Mouse (Mus musculus) olfactory bulb, adult 2 months (tissue): ENCODE measurements at regions not wholly inside any gene's neighbourhood (a gene's known extent, or its start where the extent isn't known, plus 50 kb on each side); places are given as distances from the start of the nearest gene placed in this dataset.

ENCODE experiments used
- H3K27ac ChIP-seq: fragments of 200-500 bp; 2 replicates; pipeline ENCODE4 v1.5.1; 2012; ENCODE audit warnings: low read depth, low read length; ENCODE audit not compliant: insufficient read depth
- H3K4me1 ChIP-seq: fragments of 200-500 bp; 2 replicates; pipeline ENCODE4 v1.6.1; 2012; ENCODE audit warnings: low read length; ENCODE audit not compliant: control insufficient read depth, insufficient read depth
- H3K4me3 ChIP-seq: fragments of 200-500 bp; 2 replicates; pipeline ENCODE4 v1.5.1; 2012; ENCODE audit warnings: mild to moderate bottlenecking, low read depth, low read length, moderate library complexity; ENCODE audit not compliant: insufficient read depth
- CTCF ChIP-seq: fragments of 200-500 bp; IDR thresholded peaks from 2 replicates; pipeline ENCODE4 v1.5.1; 2012; ENCODE audit warnings: low read depth, mild to moderate bottlenecking, low read length, moderate library complexity; ENCODE audit not compliant: insufficient read depth
- POLR2A ChIP-seq: fragments of 200-500 bp; IDR thresholded peaks from 2 replicates; pipeline ENCODE4 v1.6.1; 2012; ENCODE audit warnings: mild to moderate bottlenecking, low read depth, low read length, moderate library complexity; ENCODE audit not compliant: insufficient read depth
- WGBS: fragments of 180-500 bp; shearing (Covaris S2); methylation state at CpG from one replicate; pipeline ENCODE4 v1.1.7; 2018; 5-methylcytosine and 5-hydroxymethylcytosine counted together

GRCm38 (mm10) chr10:68875641-68876040, 152.2 kb downstream of the Tmem26 start:
- Histone ChIP-seq H3K27ac (no peak overlapping the region), H3K4me3 (no peak overlapping the region), H3K4me1 (no peaks in the 10 kb centered on the region)
- WGBS = 92% methylated on average over 5 of the region's 5 CpGs
- TF ChIP-seq CTCF = no peak
- TF ChIP-seq POLR2A = no peak

GRCm38 (mm10) chr10:68893100-68893841, 169.8 kb downstream of the Tmem26 start:
- no peak overlapping the region for H3K4me3 ChIP-seq
- TF ChIP-seq POLR2A (no peak), CTCF (no peak)
- H3K27ac ChIP-seq = no peak overlapping the region
- 53% methylated on average over 8 of the region's 8 CpGs for WGBS
- H3K4me1 ChIP-seq = no peaks in the 10 kb centered on the region

GRCm38 (mm10) chr10:68894121-68894520, 170.7 kb downstream of the Tmem26 start:
- 87% methylated on average over 6 of the region's 6 CpGs for WGBS
- TF ChIP-seq CTCF (no peak), POLR2A (no peak)
- Histone ChIP-seq H3K4me1 (no peaks in the 10 kb centered on the region), H3K27ac (no peak overlapping the region), H3K4me3 (no peak overlapping the region)

DNA sequence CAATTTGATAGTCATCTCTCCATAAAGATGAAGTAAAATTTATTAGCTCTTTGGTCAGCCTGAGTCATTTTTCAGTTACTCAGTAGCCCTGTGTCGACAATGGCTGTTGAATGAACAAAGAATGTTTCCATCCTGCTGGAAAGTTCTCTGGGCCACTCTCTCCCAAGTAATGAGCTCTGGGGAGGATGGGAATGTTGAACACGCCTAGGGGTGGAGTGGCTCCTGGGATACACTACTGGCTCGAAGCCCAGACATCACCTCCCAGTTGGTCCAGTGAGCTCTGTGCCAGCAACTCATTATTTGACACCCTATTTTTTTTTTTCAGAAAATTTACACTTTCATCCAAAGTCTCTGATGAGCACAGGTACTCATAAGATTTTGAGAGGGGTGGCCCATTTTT, 174.1 kb downstream of the Tmem26 start:
- 56% methylated on average over 3 of the region's 3 CpGs for WGBS
- H3K4me1 ChIP-seq = no peaks in the 10 kb centered on the region
- no peak overlapping the region for H3K27ac ChIP-seq
- H3K4me3 ChIP-seq = no peak overlapping the region
- TF ChIP-seq CTCF (no peak), POLR2A (no peak)

GRCm38 (mm10) chr10:68901168-68901567, 177.7 kb downstream of the Tmem26 start:
- Histone ChIP-seq H3K4me1 (no peaks in the 10 kb centered on the region), H3K4me3 (no peak overlapping the region), H3K27ac (no peak overlapping the region)
- TF ChIP-seq CTCF (no peak), POLR2A (no peak)
- 78% methylated on average over 4 of the region's 4 CpGs for WGBS

DNA sequence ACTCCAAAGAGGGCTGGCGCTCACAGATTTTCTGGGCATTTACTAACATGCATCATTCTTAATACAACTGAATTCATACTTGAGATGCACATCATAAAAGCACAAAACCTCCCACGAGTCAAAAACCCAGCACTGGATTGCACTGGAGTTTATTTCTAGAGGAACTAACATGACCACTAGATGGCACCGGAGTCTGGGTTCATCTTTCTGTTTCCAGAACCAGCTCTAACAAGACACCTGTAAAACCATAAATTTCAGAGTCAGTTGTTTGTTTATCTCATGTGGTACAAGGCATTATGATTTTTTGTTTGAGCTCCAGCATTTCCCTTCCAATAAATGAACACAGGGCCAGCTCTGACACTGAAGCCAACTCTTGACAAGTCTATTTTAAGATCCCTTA, 179.2 kb downstream of the Tmem26 start:
- Histone ChIP-seq H3K27ac (no peak overlapping the region), H3K4me3 (no peak overlapping the region), H3K4me1 (no peaks in the 10 kb centered on the region)
- TF ChIP-seq POLR2A (no peak), CTCF (no peak)
- WGBS = 24% methylated on average over 3 of the region's 3 CpGs

GRCm38 (mm10) chr10:68904337-68904736, 180.9 kb downstream of the Tmem26 start:
- no peaks in the 10 kb centered on the region for H3K4me1 ChIP-seq
- no peak overlapping the region for H3K4me3 ChIP-seq
- 92% methylated on average over 10 of the region's 10 CpGs for WGBS
- H3K27ac ChIP-seq = no peak overlapping the region
- TF ChIP-seq CTCF = no peak

DNA sequence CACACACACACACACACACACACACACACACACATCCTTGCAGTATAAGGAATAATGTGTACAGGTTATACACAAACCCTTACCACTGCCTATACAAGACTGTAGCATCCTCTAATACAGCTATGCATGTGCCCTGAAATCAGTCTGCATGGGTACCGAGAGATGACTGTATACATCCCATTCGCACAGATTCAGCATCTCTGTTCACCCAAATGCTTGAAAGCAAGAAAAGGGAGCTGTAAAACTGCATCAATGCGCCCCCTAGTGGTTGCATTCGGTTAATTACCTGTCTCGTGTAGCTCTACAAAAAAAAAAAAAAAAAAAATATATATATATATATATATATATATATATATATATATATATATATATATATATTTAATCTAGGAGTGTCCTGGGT, 184.8 kb downstream of the Tmem26 start:
- Histone ChIP-seq H3K4me1 (no peaks in the 10 kb centered on the region), H3K27ac (no peak overlapping the region), H3K4me3 (no peak overlapping the region)
- TF ChIP-seq CTCF = no peak
- TF ChIP-seq POLR2A = no peak
- WGBS = 14% methylated on average over 5 of the region's 5 CpGs

DNA sequence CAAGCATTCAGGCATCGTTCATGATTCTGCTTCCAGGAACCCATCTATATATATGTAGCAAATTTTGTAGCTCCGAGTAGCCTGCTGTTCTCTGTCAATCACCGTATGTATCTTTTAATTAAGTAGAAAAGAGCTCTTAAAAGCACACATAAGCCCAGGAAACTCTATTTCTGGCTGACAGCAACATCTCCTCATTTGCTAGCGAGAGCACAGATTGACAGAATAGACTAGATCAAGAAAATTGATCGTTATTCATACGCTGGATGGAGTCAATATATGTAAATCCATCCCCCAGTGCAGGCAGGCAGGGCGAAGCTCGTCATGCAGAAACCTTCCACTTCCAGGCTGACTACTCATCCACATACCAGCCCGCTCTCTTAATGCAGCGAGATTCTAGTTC, 185.6 kb downstream of the Tmem26 start:
- Histone ChIP-seq H3K4me1 (no peaks in the 10 kb centered on the region), H3K27ac (no peak overlapping the region), H3K4me3 (no peak overlapping the region)
- WGBS = 33% methylated on average over 10 of the region's 10 CpGs
- no peak for TF ChIP-seq CTCF

DNA sequence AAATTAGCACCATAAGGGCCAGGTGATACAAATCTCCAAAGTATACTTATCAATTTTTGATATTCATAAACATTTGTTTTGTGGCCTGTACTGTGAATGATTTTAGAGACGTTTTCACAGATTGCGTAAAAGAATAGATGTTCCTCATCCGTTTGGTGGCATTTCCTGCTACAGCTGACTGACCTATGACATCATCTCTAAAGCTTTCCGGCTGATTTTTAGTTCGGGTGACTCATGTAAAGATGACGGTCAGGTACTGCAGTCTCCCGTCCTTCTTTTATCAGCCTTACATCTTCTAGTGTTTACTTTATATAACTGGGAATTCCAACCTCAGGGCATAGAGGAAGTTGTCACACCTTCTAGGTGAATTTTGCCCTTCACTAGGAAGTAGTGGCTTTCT, 192.7 kb downstream of the Tmem26 start:
- Histone ChIP-seq H3K27ac (no peak overlapping the region), H3K4me1 (no peaks in the 10 kb centered on the region), H3K4me3 (no peak overlapping the region)
- WGBS = 85% methylated on average over 7 of the region's 7 CpGs
- TF ChIP-seq CTCF (no peak), POLR2A (no peak)
